Mouse (Mus musculus) hindbrain, embryonic 16.5 days (tissue): ENCODE results near the gene Lmnb2. TPM values are rescaled to one million over a fixed set of nuclear protein-coding genes. Genes with fewer than 3 reads are reported as not detected.

Source experiments
- ATAC-seq: fragments of 200-750 bp; cut with Nextera tagmentation; 2 replicates; pipeline ENCODE4 v1.8.0; 2017; ENCODE audit warnings: moderate TSS enrichment, moderate library complexity
- H3K27ac ChIP-seq: fragments of 300-500 bp; sonication (generic); 2 replicates; pipeline ENCODE4 v1.5.1; 2014; ENCODE audit warnings: low read depth, mild to moderate bottlenecking, control low read depth, low read length, moderate library complexity
- H3K27me3 ChIP-seq: fragments of 300-500 bp; sonication (generic); replicated peaks from 2 replicates; pipeline ENCODE4 v1.6.1; 2014; ENCODE audit warnings: low read length; ENCODE audit not compliant: control insufficient read depth, insufficient read depth
- H3K36me3 ChIP-seq: fragments of 300-500 bp; sonication (generic); 2 replicates; pipeline ENCODE4 v1.6.1; 2014; ENCODE audit warnings: mild to moderate bottlenecking, low read length, moderate library complexity, mixed read lengths; ENCODE audit not compliant: control insufficient read depth, insufficient read depth
- H3K4me1 ChIP-seq: fragments of 300-500 bp; sonication (generic); 2 replicates; pipeline ENCODE4 v1.6.1; 2014; ENCODE audit warnings: low read depth, low read length; ENCODE audit not compliant: control insufficient read depth, insufficient read depth
- H3K4me2 ChIP-seq: fragments of 300-500 bp; sonication (generic); 2 replicates; pipeline ENCODE4 v1.6.1; 2014; ENCODE audit warnings: mild to moderate bottlenecking, low read length, control low read depth, moderate library complexity
- H3K4me3 ChIP-seq: fragments of 300-500 bp; sonication (generic); 2 replicates; pipeline ENCODE4 v1.5.1; 2014; ENCODE audit warnings: mild to moderate bottlenecking, low read length, control low read depth, moderate library complexity
- H3K9ac ChIP-seq: fragments of 300-500 bp; sonication (generic); 2 replicates; pipeline ENCODE4 v1.6.1; 2014; ENCODE audit warnings: low read depth, mild to moderate bottlenecking, control low read depth, low read length, moderate library complexity
- H3K9me3 ChIP-seq: fragments of 300-500 bp; sonication (generic); 2 replicates; pipeline ENCODE4 v1.6.1; 2014; ENCODE audit warnings: mild to moderate bottlenecking, low read length, moderate library complexity; ENCODE audit not compliant: control insufficient read depth
- WGBS: fragments of 180-500 bp; shearing (Covaris S2); extraction: QIAGEN DNeasy Blood & Tissue Kit; methylation state at CpG from one replicate; pipeline ENCODE4 v1.1.7; 2014; 5-methylcytosine and 5-hydroxymethylcytosine counted together
- polyA plus RNA-seq: library from polyadenylated mRNA; unstranded; fragments of >200 nt; fragmentation: Nextera tagmentation; extraction: Ambion mirVana; gene quantifications from 2 replicates; pipeline ENCODE4 v1.2.1, GENCODE M21; 2015

The Lmnb2 gene
- polyA plus RNA-seq, 1 experiment from 2014 or later, result 36.6 TPM

DNA sequence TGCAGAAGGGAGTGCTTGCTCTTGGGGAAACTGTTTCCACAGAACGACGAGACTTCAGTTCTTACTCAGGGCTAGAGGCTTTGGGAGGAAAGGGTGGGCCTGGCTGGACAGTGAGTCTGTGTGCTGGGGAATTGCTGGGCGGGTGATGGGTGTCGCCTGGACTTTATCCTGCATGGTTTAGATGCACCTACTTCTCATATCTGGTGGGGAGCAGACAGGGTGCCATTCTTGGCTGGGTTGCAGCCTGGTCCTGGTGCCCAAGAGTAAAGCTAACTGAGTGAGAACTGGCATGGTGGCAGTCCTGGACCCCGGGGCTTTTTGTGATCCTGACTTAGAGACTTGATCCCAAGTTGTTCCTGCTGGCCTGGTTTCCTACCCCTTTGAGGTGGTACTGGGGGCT lies 61.1 kb downstream of the Lmnb2 start:
- peak overlapping the region; percentile 98 for H3K4me2 ChIP-seq

GRCm38 (mm10) chr10:80856267-80856666 lies 61.8 kb downstream of the Lmnb2 start:
- peak overlapping the region; percentile 89; the same call in 1 of the 2 replicates for H3K9ac ChIP-seq
- peaks cover 37% of the 10 kb centered on the region for H3K4me1 ChIP-seq
- H3K36me3 ChIP-seq, result peaks cover 16% of the 10 kb centered on the region
- 0 out of 2 replicates have a peak overlapping the region, but pooled peaks have one; percentile 19 for H3K27ac ChIP-seq
- H3K4me2 ChIP-seq, result peak overlapping the region; percentile 98
- H3K27me3 ChIP-seq, result no peaks in the 10 kb centered on the region
- peak overlapping the region; percentile 76 for H3K4me3 ChIP-seq
- no peak for ATAC-seq
- H3K9me3 ChIP-seq, result no peaks in the 10 kb centered on the region
- WGBS, result 71% methylated on average over 3 of the region's 3 CpGs

More for the DNA sequence above, 61.1 kb downstream of the Lmnb2 start:
- WGBS, result 78% methylated on average over 5 of the region's 5 CpGs
- ATAC-seq, result no peak
- Histone ChIP-seq H3K27ac (peak overlapping the region; percentile 39; the same call in 1 of the 2 replicates), H3K4me3 (no peak overlapping the region), H3K9ac (peak overlapping the region; percentile 38), H3K9me3 (no peaks in the 10 kb centered on the region), H3K4me1 (peaks cover 37% of the 10 kb centered on the region), H3K27me3 (no peaks in the 10 kb centered on the region), H3K36me3 (peaks cover 12% of the 10 kb centered on the region)

DNA sequence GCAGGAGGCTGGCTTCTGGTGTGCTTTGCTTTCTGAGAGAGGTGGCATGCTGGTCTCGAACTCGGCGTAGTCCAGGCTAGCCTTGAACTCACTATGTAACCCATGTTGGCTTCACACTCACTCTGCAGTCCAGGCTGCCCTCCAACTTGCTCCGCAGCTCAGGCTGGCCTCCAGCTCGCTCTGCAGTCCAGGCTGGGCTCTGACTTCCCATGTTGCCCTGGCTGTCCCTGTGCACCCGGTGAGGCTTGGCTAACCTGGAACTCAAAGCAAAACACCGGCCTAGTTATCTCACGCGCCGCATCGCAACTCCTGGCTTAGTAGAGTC lies 62.3 kb downstream of the Lmnb2 start:
- Histone ChIP-seq H3K9ac (peak overlapping the region; percentile 89), H3K36me3 (peaks cover 21% of the 10 kb centered on the region), H3K4me1 (peaks cover 37% of the 10 kb centered on the region), H3K27me3 (no peaks in the 10 kb centered on the region), H3K9me3 (no peaks in the 10 kb centered on the region), H3K4me3 (peak overlapping the region; percentile 76), H3K4me2 (peak overlapping the region; percentile 98), H3K27ac (no peak overlapping the region)
- WGBS, result 25% methylated on average over 11 of the region's 11 CpGs
- ATAC-seq, result no peak

DNA sequence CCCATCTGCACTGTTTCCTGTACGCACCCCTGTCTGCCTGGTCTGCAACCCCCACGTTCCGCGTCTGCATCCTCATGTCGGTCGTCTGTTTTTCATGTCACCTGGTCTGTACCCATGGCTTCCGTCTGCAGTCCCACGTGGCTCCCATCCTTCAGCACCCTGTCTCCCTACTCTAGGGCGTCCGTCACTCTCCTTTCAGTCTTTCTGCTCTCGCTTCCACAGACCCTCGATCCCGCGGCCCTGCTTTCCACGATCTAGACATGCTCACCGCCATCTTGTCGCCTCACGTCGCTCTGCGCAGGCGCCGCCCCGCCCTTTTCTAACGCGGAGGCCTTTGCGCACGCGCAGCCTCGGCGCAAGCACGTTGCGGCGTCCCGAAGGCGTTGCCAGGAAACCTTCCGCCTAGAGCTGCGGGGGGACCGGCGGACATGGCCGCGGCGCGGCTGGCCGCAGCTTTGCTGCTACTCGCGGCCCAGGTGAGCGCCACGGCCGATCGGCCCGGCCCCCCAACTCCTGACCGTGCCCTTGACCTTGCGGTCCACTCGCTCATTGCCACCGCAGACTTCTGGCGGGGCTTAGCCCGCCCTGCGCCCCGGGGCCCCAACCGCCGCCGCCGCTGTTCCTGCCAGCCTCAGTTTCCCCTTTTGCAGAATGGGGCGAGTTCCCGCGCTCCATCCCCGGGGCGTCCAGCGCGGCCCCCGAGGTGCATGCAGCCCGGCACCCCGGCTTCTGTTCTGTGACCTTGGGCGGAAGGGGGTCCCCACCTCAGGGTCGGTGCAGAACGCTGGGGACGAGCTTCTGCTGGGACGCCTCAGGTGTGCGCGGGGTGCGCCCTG lies 62.9 kb downstream of the Lmnb2 start, which contains the start of the genes Lsm7 and Sppl2b:
Gene Lsm7, minus strand, starts transcription at position 297 of the 836 bp plus-strand sequence.
Gene Sppl2b, plus strand, starts transcription at position 363 of the 836 bp plus-strand sequence.
- H3K4me2 ChIP-seq, result peak within 1 kb of the TSS; percentile 98
- H3K27ac ChIP-seq, result peak within 1 kb of the TSS; percentile 75
- H3K36me3 ChIP-seq, result peaks cover 21% of the 10 kb centered on the region
- no peaks in the 10 kb centered on the region for H3K9me3 ChIP-seq
- H3K4me3 ChIP-seq, result peak within 1 kb of the TSS; percentile 76
- H3K9ac ChIP-seq, result peak within 1 kb of the TSS; percentile 89
- no peaks in the 10 kb centered on the region for H3K27me3 ChIP-seq
- under 1% methylated on average over 73 of the region's 81 CpGs for WGBS
- H3K4me1 ChIP-seq, result peaks cover 37% of the 10 kb centered on the region
- peak; percentile 87 for ATAC-seq

Other genes starting within 250 kb of the Lmnb2 start
- gene Mknk2, start 240.1 kb downstream of the Lmnb2 start, polyA plus RNA-seq, result 35.6 and 55.7 TPM in 2 replicates
- 56.9 and 59.5 TPM in 2 replicates for gene Mob3a, start 216.3 kb downstream of the Lmnb2 start, polyA plus RNA-seq
- gene Izumo4, start 216.1 kb downstream of the Lmnb2 start, polyA plus RNA-seq, result 43.7 and 50.4 TPM in 2 replicates
- gene Ap3d1, start 176.0 kb downstream of the Lmnb2 start, polyA plus RNA-seq, result 102 and 105 TPM in 2 replicates
- 13.2 and 16.9 TPM in 2 replicates for gene Dot1l, start 163.0 kb downstream of the Lmnb2 start, polyA plus RNA-seq
- gene Sf3a2, start 120.0 kb downstream of the Lmnb2 start, polyA plus RNA-seq, result 44.7 and 59.9 TPM in 2 replicates
- gene Plekhj1, start 119.6 kb downstream of the Lmnb2 start, polyA plus RNA-seq, result 129 and 140 TPM in 2 replicates
- gene Amh, start 113.0 kb downstream of the Lmnb2 start, polyA plus RNA-seq, result not detected in 2 replicates
- gene Jsrp1, start 104.7 kb downstream of the Lmnb2 start, polyA plus RNA-seq, result 1.1 and 1.2 TPM in 2 replicates
- 1,272 and 1,293 TPM in 2 replicates for gene Oaz1, start 91.6 kb downstream of the Lmnb2 start, polyA plus RNA-seq
- 22.1 and 23.3 TPM in 2 replicates for gene Lingo3, start 74.2 kb downstream of the Lmnb2 start, polyA plus RNA-seq
- gene Lsm7, start 63.0 kb downstream of the Lmnb2 start, polyA plus RNA-seq, result 197 and 208 TPM in 2 replicates
- gene Sppl2b, start 63.0 kb downstream of the Lmnb2 start, polyA plus RNA-seq, result 92.4 and 97.5 TPM in 2 replicates
- gene Tmprss9, start 46.4 kb downstream of the Lmnb2 start, polyA plus RNA-seq, result 0.13 and 0.27 TPM in 2 replicates
- 314 and 364 TPM in 2 replicates for gene Timm13, start 17.3 kb downstream of the Lmnb2 start, polyA plus RNA-seq
- gene Gadd45b, start 11.8 kb upstream of the Lmnb2 start, polyA plus RNA-seq, result 8.0 and 9.0 TPM in 2 replicates
- 25.4 and 27.0 TPM in 2 replicates for gene Gng7, start 96.7 kb upstream of the Lmnb2 start, polyA plus RNA-seq
- 74.4 and 81.7 TPM in 2 replicates for gene Diras1, start 107.4 kb upstream of the Lmnb2 start, polyA plus RNA-seq
- gene Slc39a3, start 119.2 kb upstream of the Lmnb2 start, polyA plus RNA-seq, result 48.3 and 54.3 TPM in 2 replicates
- 334 and 346 TPM in 2 replicates for gene Sgta, start 141.9 kb upstream of the Lmnb2 start, polyA plus RNA-seq
- 49.8 and 53.5 TPM in 2 replicates for gene Thop1, start 151.8 kb upstream of the Lmnb2 start, polyA plus RNA-seq
- 0.24 and 0.32 TPM in 2 replicates for gene Creb3l3, start 180.6 kb upstream of the Lmnb2 start, polyA plus RNA-seq
- 236 and 240 TPM in 2 replicates for gene Map2k2, start 187.7 kb upstream of the Lmnb2 start, polyA plus RNA-seq
- gene Zbtb7a, start 217.0 kb upstream of the Lmnb2 start, polyA plus RNA-seq, result 13.3 and 13.6 TPM in 2 replicates
- 47.1 and 56.9 TPM in 2 replicates for gene Pias4, start 249.7 kb upstream of the Lmnb2 start, polyA plus RNA-seq